In the genomic region with DNA sequence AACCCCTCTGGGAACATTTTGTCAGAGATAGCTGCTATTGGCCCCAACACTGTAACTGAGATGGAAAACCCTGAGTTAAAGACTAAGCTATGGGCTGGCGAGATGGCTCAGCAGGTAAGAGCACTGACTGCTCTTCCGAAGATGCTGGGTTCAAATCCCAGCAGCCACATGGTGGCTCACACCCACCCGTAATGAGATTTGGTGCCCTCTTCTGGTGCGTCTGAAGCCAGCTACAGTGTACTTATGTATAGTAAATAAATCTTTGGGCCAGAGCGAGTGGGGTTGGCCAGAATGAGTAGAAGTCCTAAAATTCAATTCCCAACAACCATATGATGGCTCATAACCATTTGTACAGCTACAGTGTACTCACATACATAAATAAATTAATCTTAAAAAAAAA, we compare ENCODE assay signal across 12 mouse cellular contexts. TPM values are rescaled to one million over a fixed set of nuclear protein-coding genes. Genes with fewer than 3 reads are reported as not detected.
DNase-seq lines count a peak whose midpoint lies in the region; ATAC-seq and TF ChIP-seq lines count a peak whose summit lies in the region.
"Had no signal": no experiment of that assay in that cellular context is flagged by ENCODE, and none has a peak within 500 bp of the region (broad histone marks: within the 10 kb centered on the region; RNA-seq: fewer than 3 reads in every experiment).

No protein-coding gene starts in this region.

- H3K4me3 ChIP-seq in gastrocnemius, adult 2 months: no peak overlapping the region
- no peak overlapping the region for H3K4me3 ChIP-seq in lung, embryonic 14.5 days (ENCODE audit: low read depth, low read length)
- no peak overlapping the region for H3K4me3 ChIP-seq in cortical plate, adult 2 months (ENCODE audit: insufficient read depth, low read length)
- no peak overlapping the region for H3K4me3 ChIP-seq in neural tube, embryonic 15.5 days (replicated peaks)
- H3K4me3 ChIP-seq: heart, embryonic 12.5 days; midbrain, embryonic 12.5 days had no signal

- DNase-seq in gastrocnemius, adult 2 months: no peak
- no peak for DNase-seq in gastrocnemius, postnatal 25 days
- DNase-seq in lung, embryonic 14.5 days: peak; percentile 51
- DNase-seq in lung, postnatal 25 days (ENCODE audit: low spot score): no peak
- peak; percentile 64 to 69 for DNase-seq in thymus, postnatal 36 days
- no peak for DNase-seq in urinary bladder, adult 2 months (ENCODE audit: low spot score)
- DNase-seq: cerebellum, adult 18-20 months; retina, postnatal 1 day had no signal

- H3K9me3 ChIP-seq in lung, embryonic 14.5 days (ENCODE audit: low read depth, low read length): no peaks in the 10 kb centered on the region
- no peaks in the 10 kb centered on the region for H3K9me3 ChIP-seq in neural tube, embryonic 15.5 days (replicated peaks)
- H3K9me3 ChIP-seq: heart, embryonic 12.5 days; midbrain, embryonic 12.5 days had no signal

- ATAC-seq in lung, embryonic 14.5 days (ENCODE audit: insufficient read depth): no peak
- ATAC-seq in neural tube, embryonic 15.5 days (ENCODE audit: low FRiP score): no peak

- no peak overlapping the region for H3K4me2 ChIP-seq in lung, embryonic 14.5 days
- H3K4me2 ChIP-seq in neural tube, embryonic 15.5 days: no peak overlapping the region
- H3K4me2 ChIP-seq: heart, embryonic 12.5 days; midbrain, embryonic 12.5 days had no signal

- 66% methylated on average over 5 of the region's 5 CpGs for WGBS in lung, embryonic 14.5 days
- 80% methylated on average over 5 of the region's 5 CpGs for WGBS in neural tube, embryonic 15.5 days

- no peak overlapping the region for H3K27ac ChIP-seq in gastrocnemius, adult 2 months
- H3K27ac ChIP-seq in lung, embryonic 14.5 days (ENCODE audit: low read depth): no peak overlapping the region
- H3K27ac ChIP-seq in cortical plate, adult 2 months (ENCODE audit: insufficient read depth, low read length): no peak overlapping the region
- H3K27ac ChIP-seq in neural tube, embryonic 15.5 days (replicated peaks): no peak overlapping the region
- H3K27ac ChIP-seq: midbrain, embryonic 12.5 days had no signal

- H3K4me1 ChIP-seq in lung, embryonic 14.5 days (ENCODE audit: insufficient read depth): peaks cover 4% of the 10 kb centered on the region
- no peaks in the 10 kb centered on the region; the same call in 1 of the 2 replicates for H3K4me1 ChIP-seq in cortical plate, adult 2 months (ENCODE audit: control insufficient read depth, insufficient read depth, low read length)
- peaks cover 23% of the 10 kb centered on the region for H3K4me1 ChIP-seq in neural tube, embryonic 15.5 days

- H3K9ac ChIP-seq in lung, embryonic 14.5 days: no peak overlapping the region
- H3K9ac ChIP-seq in neural tube, embryonic 15.5 days (replicated peaks): no peak overlapping the region
- H3K9ac ChIP-seq: heart, embryonic 12.5 days; midbrain, embryonic 12.5 days had no signal

- no peaks in the 10 kb centered on the region for H3K27me3 ChIP-seq in lung, embryonic 14.5 days (ENCODE audit: insufficient read depth, low read length)
- H3K27me3 ChIP-seq in neural tube, embryonic 15.5 days (replicated peaks): no peaks in the 10 kb centered on the region
- H3K27me3 ChIP-seq: heart, embryonic 12.5 days; midbrain, embryonic 12.5 days had no signal

- TF ChIP-seq CTCF in gastrocnemius, adult 2 months (IDR thresholded peaks at IDR 0.05): peak; percentile 31
- TF ChIP-seq CTCF in lung, embryonic 14.5 days (IDR thresholded peaks at IDR 0.05; ENCODE audit: low read depth): peak; percentile 47
- TF ChIP-seq CTCF in cortical plate, adult 2 months (IDR thresholded peaks at IDR 0.05; ENCODE audit: extremely low read depth, insufficient read depth, low read length): 0 out of 2 replicates have a peak, but pooled peaks have one; percentile 10

- no peak for TF ChIP-seq POLR2A in cortical plate, adult 2 months (IDR thresholded peaks at IDR 0.05; ENCODE audit: extremely low read depth, insufficient read depth, low read length)

- intact Hi-C loops in gastrocnemius, adult 2 months (cut with DNase I): no loop called here

- peaks cover 77% of the 10 kb centered on the region for H3K36me3 ChIP-seq in lung, embryonic 14.5 days (ENCODE audit: insufficient read depth)
- peaks cover 66% of the 10 kb centered on the region for H3K36me3 ChIP-seq in neural tube, embryonic 15.5 days

RNA-seq across cellular contexts. Expression of gene Bysl, which starts 5.1 kb away (rescaled TPM):
- total RNA-seq in gastrocnemius, adult 2 months (2021): 10 to 100 TPM; 14.2 to 16.0 TPM
- total RNA-seq in gastrocnemius, postnatal 25 days (2021): 10 to 100 TPM; 12.1 to 13.8 TPM
- 24.2 and 25.4 TPM in 2 replicates for polyA plus RNA-seq in lung, embryonic 14.5 days (2014; fragmentation: Nextera tagmentation; extraction: Ambion mirVana)
- 17.0 and 17.6 TPM in 2 replicates for polyA plus RNA-seq in cortical plate, adult 2 months (2012; rRNA removed)
- polyA plus RNA-seq in neural tube, embryonic 15.5 days (2015; fragmentation: Nextera tagmentation; extraction: Ambion mirVana): 34.7 and 37.1 TPM in 2 replicates
- 15.3 and 15.5 TPM in 2 replicates for polyA plus RNA-seq in urinary bladder, adult 2 months (2012; rRNA removed)

RNA-seq across cellular contexts. Expression of gene Med20, which starts 5.2 kb away (rescaled TPM):
- 10 to 100 TPM; 17.9 to 18.3 TPM for total RNA-seq in gastrocnemius, adult 2 months (2021)
- 10 to 100 TPM; 16.0 to 16.2 TPM for total RNA-seq in gastrocnemius, postnatal 25 days (2021)
- polyA plus RNA-seq in lung, embryonic 14.5 days (2014; fragmentation: Nextera tagmentation; extraction: Ambion mirVana): 45.5 and 49.2 TPM in 2 replicates
- polyA plus RNA-seq in cortical plate, adult 2 months (2012; rRNA removed): 32.6 and 34.0 TPM in 2 replicates
- polyA plus RNA-seq in neural tube, embryonic 15.5 days (2015; fragmentation: Nextera tagmentation; extraction: Ambion mirVana): 36.9 and 39.8 TPM in 2 replicates
- 33.7 and 48.5 TPM in 2 replicates for polyA plus RNA-seq in urinary bladder, adult 2 months (2012; rRNA removed)

RNA-seq across cellular contexts. Expression of gene Gm20517, which starts 5.2 kb away (rescaled TPM):
- total RNA-seq in gastrocnemius, adult 2 months (2021): 1 to 10 TPM in 1 of 2 experiments, under 1 TPM in 1; 0.82 to 2.4 TPM
- 1 to 10 TPM; 2.3 to 2.5 TPM for total RNA-seq in gastrocnemius, postnatal 25 days (2021)
- 0.74 and 1.8 TPM in 2 replicates for polyA plus RNA-seq in lung, embryonic 14.5 days (2014; fragmentation: Nextera tagmentation; extraction: Ambion mirVana)
- 1.9 and 2.9 TPM in 2 replicates for polyA plus RNA-seq in cortical plate, adult 2 months (2012; rRNA removed)
- 2.5 and 2.9 TPM in 2 replicates for polyA plus RNA-seq in neural tube, embryonic 15.5 days (2015; fragmentation: Nextera tagmentation; extraction: Ambion mirVana)
- 0.76 and 0.96 TPM in 2 replicates for polyA plus RNA-seq in urinary bladder, adult 2 months (2012; rRNA removed)

RNA-seq across cellular contexts. Expression of gene Usp49, which starts 24.3 kb away (rescaled TPM):
- 1 to 10 TPM; 3.1 to 4.5 TPM for total RNA-seq in gastrocnemius, adult 2 months (2021)
- 1 to 10 TPM; 2.2 to 2.8 TPM for total RNA-seq in gastrocnemius, postnatal 25 days (2021)
- polyA plus RNA-seq in lung, embryonic 14.5 days (2014; fragmentation: Nextera tagmentation; extraction: Ambion mirVana): 5.0 and 5.6 TPM in 2 replicates
- 12.4 and 12.5 TPM in 2 replicates for polyA plus RNA-seq in cortical plate, adult 2 months (2012; rRNA removed)
- polyA plus RNA-seq in neural tube, embryonic 15.5 days (2015; fragmentation: Nextera tagmentation; extraction: Ambion mirVana): 6.1 and 6.8 TPM in 2 replicates
- 6.5 and 7.6 TPM in 2 replicates for polyA plus RNA-seq in urinary bladder, adult 2 months (2012; rRNA removed)

Comparison
In these comparisons a context has a peak if more than half of its experiments do, and no peak if none do; other contexts are left out.
1. DNase-seq: peak in lung, embryonic 14.5 days (single experiment) and thymus, postnatal 36 days (2 of 2); none in gastrocnemius, adult 2 months (single experiment), gastrocnemius, postnatal 25 days (single experiment), lung, postnatal 25 days (single experiment) and urinary bladder, adult 2 months (single experiment).
2. Peak in every context shown above with its lines, with median percentiles within 50 percentile points of each other: CTCF ChIP-seq.